Mouse (Mus musculus): Measurements from ENCODE around the gene Pttg1ip. TPM values are rescaled to one million over a fixed set of nuclear protein-coding genes. Genes with fewer than 3 reads are reported as not detected.
A peak's percentile ranks its signal among the peaks of the same experiment; 100 is the strongest.

Gene Pttg1ip
- polyA plus RNA-seq, 1 experiment from 2014 or later: 68.5 TPM

GRCm38 (mm10) chr10:77623069-77623492 lies 41.6 kb downstream of the Pttg1ip start:
- H3K27ac ChIP-seq (ENCODE audit: low read depth, low read length): no peak overlapping the region
- ATAC-seq (ENCODE audit: low FRiP score) (no peak), DNase-seq (ENCODE audit: low spot score, missing footprints) (peak; percentile 89)

GRCm38 (mm10) chr10:77623639-77624400 lies 42.3 kb downstream of the Pttg1ip start:
- peak overlapping the region; percentile 63 for H3K4me2 ChIP-seq
- no peaks in the 10 kb centered on the region for H3K9me3 ChIP-seq (ENCODE audit: control insufficient read depth, low read length)
- H3K4me1 ChIP-seq (ENCODE audit: control insufficient read depth, insufficient read depth, low read length): peaks cover 10% of the 10 kb centered on the region; the same call in 1 of the 2 replicates
- H3K27me3 ChIP-seq (ENCODE audit: control insufficient read depth, insufficient read depth, low read length): no peaks in the 10 kb centered on the region
- peak overlapping the region; percentile 78; the same call in 1 of the 2 replicates for H3K4me3 ChIP-seq (ENCODE audit: low read depth, low read length)
- ATAC-seq (ENCODE audit: low FRiP score): no peak
- H3K27ac ChIP-seq (ENCODE audit: low read depth, low read length): no peak overlapping the region
- H3K36me3 ChIP-seq (ENCODE audit: control insufficient read depth, insufficient read depth, low read length): no peaks in the 10 kb centered on the region
- WGBS: 93% methylated on average over 10 of the region's 10 CpGs
- no peak overlapping the region for H3K9ac ChIP-seq (ENCODE audit: low read length)
- no peak for DNase-seq (ENCODE audit: low spot score, missing footprints)

More at GRCm38 (mm10) chr10:77623069-77623492, 41.6 kb downstream of the Pttg1ip start:
- no peaks in the 10 kb centered on the region for H3K9me3 ChIP-seq (ENCODE audit: control insufficient read depth, low read length)
- no peaks in the 10 kb centered on the region for H3K27me3 ChIP-seq (ENCODE audit: control insufficient read depth, insufficient read depth, low read length)
- H3K4me3 ChIP-seq (ENCODE audit: low read depth, low read length): peak overlapping the region; percentile 78
- H3K4me2 ChIP-seq: peak overlapping the region; percentile 63
- peaks cover 10% of the 10 kb centered on the region; the same call in 1 of the 2 replicates for H3K4me1 ChIP-seq (ENCODE audit: control insufficient read depth, insufficient read depth, low read length)
- H3K9ac ChIP-seq (ENCODE audit: low read length): peak overlapping the region; percentile 90
- 15% methylated on average over 8 of the region's 8 CpGs for WGBS
- no peaks in the 10 kb centered on the region for H3K36me3 ChIP-seq (ENCODE audit: control insufficient read depth, insufficient read depth, low read length)

GRCm38 (mm10) chr10:77624570-77624995 lies 43.1 kb downstream of the Pttg1ip start:
- no peak overlapping the region for H3K27ac ChIP-seq (ENCODE audit: low read depth, low read length)
- H3K36me3 ChIP-seq (ENCODE audit: control insufficient read depth, insufficient read depth, low read length): no peaks in the 10 kb centered on the region
- no peak overlapping the region for H3K4me2 ChIP-seq
- no peak overlapping the region for H3K4me3 ChIP-seq (ENCODE audit: low read depth, low read length)
- no peak for DNase-seq (ENCODE audit: low spot score, missing footprints)
- peaks cover 10% of the 10 kb centered on the region; the same call in 1 of the 2 replicates for H3K4me1 ChIP-seq (ENCODE audit: control insufficient read depth, insufficient read depth, low read length)
- H3K9me3 ChIP-seq (ENCODE audit: control insufficient read depth, low read length): no peaks in the 10 kb centered on the region
- no peaks in the 10 kb centered on the region for H3K27me3 ChIP-seq (ENCODE audit: control insufficient read depth, insufficient read depth, low read length)
- 80% methylated on average over 7 of the region's 7 CpGs for WGBS
- ATAC-seq (ENCODE audit: low FRiP score): no peak
- no peak overlapping the region for H3K9ac ChIP-seq (ENCODE audit: low read length)

GRCm38 (mm10) chr10:77626036-77626435 lies 44.5 kb downstream of the Pttg1ip start:
- H3K4me3 ChIP-seq (ENCODE audit: low read depth, low read length): no peak overlapping the region
- no peaks in the 10 kb centered on the region for H3K9me3 ChIP-seq (ENCODE audit: control insufficient read depth, low read length)
- peaks cover 10% of the 10 kb centered on the region; the same call in 1 of the 2 replicates for H3K4me1 ChIP-seq (ENCODE audit: control insufficient read depth, insufficient read depth, low read length)
- H3K36me3 ChIP-seq (ENCODE audit: control insufficient read depth, insufficient read depth, low read length): no peaks in the 10 kb centered on the region
- H3K27me3 ChIP-seq (ENCODE audit: control insufficient read depth, insufficient read depth, low read length): no peaks in the 10 kb centered on the region
- DNase-seq (ENCODE audit: low spot score, missing footprints): no peak
- WGBS: 92% methylated on average over 7 of the region's 7 CpGs
- H3K4me2 ChIP-seq: no peak overlapping the region
- no peak overlapping the region for H3K27ac ChIP-seq (ENCODE audit: low read depth, low read length)
- no peak overlapping the region for H3K9ac ChIP-seq (ENCODE audit: low read length)
- no peak for ATAC-seq (ENCODE audit: low FRiP score)

- no peak overlapping the region for H3K27ac ChIP-seq (ENCODE audit: low read depth, low read length)
- DNase-seq (ENCODE audit: low spot score, missing footprints) (no peak), ATAC-seq (ENCODE audit: low FRiP score) (no peak)
- no peak overlapping the region for H3K4me3 ChIP-seq (ENCODE audit: low read depth, low read length)
- H3K9me3 ChIP-seq (ENCODE audit: control insufficient read depth, low read length): no peaks in the 10 kb centered on the region
- H3K27me3 ChIP-seq (ENCODE audit: control insufficient read depth, insufficient read depth, low read length): no peaks in the 10 kb centered on the region
- no peaks in the 10 kb centered on the region for H3K36me3 ChIP-seq (ENCODE audit: control insufficient read depth, insufficient read depth, low read length)
- no peak overlapping the region for H3K4me2 ChIP-seq
- no peak overlapping the region for H3K9ac ChIP-seq (ENCODE audit: low read length)
- peaks cover 9% of the 10 kb centered on the region; the same call in 1 of the 2 replicates for H3K4me1 ChIP-seq (ENCODE audit: control insufficient read depth, insufficient read depth, low read length)
- WGBS: 81% methylated on average over 7 of the region's 7 CpGs
These were observed 45.1 kb downstream of the Pttg1ip start for GRCm38 (mm10) chr10:77626591-77626990.

GRCm38 (mm10) chr10:77627497-77627896 lies 46.0 kb downstream of the Pttg1ip start:
- Histone ChIP-seq H3K27ac (ENCODE audit: low read depth, low read length) (no peak overlapping the region), H3K4me3 (ENCODE audit: low read depth, low read length) (no peak overlapping the region), H3K4me1 (ENCODE audit: control insufficient read depth, insufficient read depth, low read length) (peaks cover 6% of the 10 kb centered on the region; the same call in 1 of the 2 replicates), H3K9me3 (ENCODE audit: control insufficient read depth, low read length) (no peaks in the 10 kb centered on the region), H3K4me2 (no peak overlapping the region), H3K27me3 (ENCODE audit: control insufficient read depth, insufficient read depth, low read length) (no peaks in the 10 kb centered on the region), H3K9ac (ENCODE audit: low read length) (no peak overlapping the region), H3K36me3 (ENCODE audit: control insufficient read depth, insufficient read depth, low read length) (peaks cover 3% of the 10 kb centered on the region; the same call in 1 of the 2 replicates)
- 43% methylated on average over 2 of the region's 2 CpGs for whole genome bisulfite sequencing
- ATAC-seq (ENCODE audit: low FRiP score) (peak; percentile 78), DNase-seq (ENCODE audit: low spot score, missing footprints) (peak; percentile 95)

- Histone ChIP-seq H3K36me3 (ENCODE audit: control insufficient read depth, insufficient read depth, low read length) (peaks cover 3% of the 10 kb centered on the region; the same call in 1 of the 2 replicates), H3K27ac (ENCODE audit: low read depth, low read length) (no peak overlapping the region), H3K4me2 (no peak overlapping the region), H3K4me3 (ENCODE audit: low read depth, low read length) (no peak overlapping the region), H3K9me3 (ENCODE audit: control insufficient read depth, low read length) (no peaks in the 10 kb centered on the region), H3K27me3 (ENCODE audit: control insufficient read depth, insufficient read depth, low read length) (no peaks in the 10 kb centered on the region), H3K9ac (ENCODE audit: low read length) (no peak overlapping the region), H3K4me1 (ENCODE audit: control insufficient read depth, insufficient read depth, low read length) (no peaks in the 10 kb centered on the region)
- no peak for ATAC-seq (ENCODE audit: low FRiP score)
- DNase-seq (ENCODE audit: low spot score, missing footprints): no peak
- WGBS: 79% methylated on average over 3 of the region's 3 CpGs
These were observed 47.6 kb downstream of the Pttg1ip start for GRCm38 (mm10) chr10:77629163-77629562.

GRCm38 (mm10) chr10:77629970-77630369 lies 48.5 kb downstream of the Pttg1ip start:
- Histone ChIP-seq H3K27ac (ENCODE audit: low read depth, low read length) (no peak overlapping the region), H3K4me2 (no peak overlapping the region), H3K9me3 (ENCODE audit: control insufficient read depth, low read length) (no peaks in the 10 kb centered on the region), H3K9ac (ENCODE audit: low read length) (no peak overlapping the region), H3K4me3 (ENCODE audit: low read depth, low read length) (no peak overlapping the region), H3K36me3 (ENCODE audit: control insufficient read depth, insufficient read depth, low read length) (peaks cover 5% of the 10 kb centered on the region), H3K4me1 (ENCODE audit: control insufficient read depth, insufficient read depth, low read length) (peaks cover 4% of the 10 kb centered on the region; the same call in 1 of the 2 replicates), H3K27me3 (ENCODE audit: control insufficient read depth, insufficient read depth, low read length) (no peaks in the 10 kb centered on the region)
- ATAC-seq (ENCODE audit: low FRiP score): no peak
- WGBS: 100% methylated on average over 1 of the region's 1 CpGs
- no peak for DNase-seq (ENCODE audit: low spot score, missing footprints)

- 92% methylated on average over 6 of the region's 6 CpGs for WGBS
- no peak for ATAC-seq (ENCODE audit: low FRiP score)
These were observed 52.5 kb downstream of the Pttg1ip start for GRCm38 (mm10) chr10:77634016-77634415.

More at GRCm38 (mm10) chr10:77634016-77634415, 52.5 kb downstream of the Pttg1ip start:
- Histone ChIP-seq H3K4me2 (no peak overlapping the region), H3K4me1 (ENCODE audit: control insufficient read depth, insufficient read depth, low read length) (peaks cover 4% of the 10 kb centered on the region; the same call in 1 of the 2 replicates), H3K27me3 (ENCODE audit: control insufficient read depth, insufficient read depth, low read length) (no peaks in the 10 kb centered on the region), H3K4me3 (ENCODE audit: low read depth, low read length) (no peak overlapping the region), H3K36me3 (ENCODE audit: control insufficient read depth, insufficient read depth, low read length) (peaks cover 8% of the 10 kb centered on the region), H3K9ac (ENCODE audit: low read length) (no peak overlapping the region), H3K27ac (ENCODE audit: low read depth, low read length) (no peak overlapping the region), H3K9me3 (ENCODE audit: control insufficient read depth, low read length) (no peaks in the 10 kb centered on the region)
- DNase-seq (ENCODE audit: low spot score, missing footprints): no peak
